Mouse (Mus musculus): Measurements from ENCODE around the gene Crtc3. TPM values are rescaled to one million over a fixed set of nuclear protein-coding genes. Genes with fewer than 3 reads are reported as not detected.

The Crtc3 gene
- polyA plus RNA-seq, 1 experiment from 2014 or later: 10.3 TPM

Other genes starting within 250 kb of the Crtc3 start
- gene Blm, start 153.8 kb downstream of the Crtc3 start, polyA plus RNA-seq (2015; fragmentation: Nextera tagmentation; extraction: Ambion mirVana): 23.7 and 26.6 TPM in 2 replicates
- 19.7 and 20.6 TPM in 2 replicates for gene Iqgap1, start 137.1 kb upstream of the Crtc3 start, polyA plus RNA-seq (2015; fragmentation: Nextera tagmentation; extraction: Ambion mirVana)
- 5.1 and 5.2 TPM in 2 replicates for gene Zscan2, start 172.0 kb upstream of the Crtc3 start, polyA plus RNA-seq (2015; fragmentation: Nextera tagmentation; extraction: Ambion mirVana)
- gene Wdr73, start 212.4 kb upstream of the Crtc3 start, polyA plus RNA-seq (2015; fragmentation: Nextera tagmentation; extraction: Ambion mirVana): 46.0 and 48.0 TPM in 2 replicates
- 6.6 and 7.6 TPM in 2 replicates for gene Nmb, start 216.2 kb upstream of the Crtc3 start, polyA plus RNA-seq (2015; fragmentation: Nextera tagmentation; extraction: Ambion mirVana)